Mouse (Mus musculus) liver, adult 2 months (tissue): ENCODE results near the gene Agr3.

Experiments
- CTCF ChIP-seq: fragments of 200-500 bp; IDR thresholded peaks from 2 replicates; pipeline ENCODE4 v1.5.1; 2011; ENCODE audit warnings: low read depth, low read length, control low read depth
- POLR2A ChIP-seq: fragments of 200-500 bp; IDR thresholded peaks from 2 replicates; pipeline ENCODE4 v1.6.1; 2011; ENCODE audit warnings: low read length, control low read depth; ENCODE audit not compliant: insufficient read depth; ENCODE audit errors: extremely low read depth

DNA sequence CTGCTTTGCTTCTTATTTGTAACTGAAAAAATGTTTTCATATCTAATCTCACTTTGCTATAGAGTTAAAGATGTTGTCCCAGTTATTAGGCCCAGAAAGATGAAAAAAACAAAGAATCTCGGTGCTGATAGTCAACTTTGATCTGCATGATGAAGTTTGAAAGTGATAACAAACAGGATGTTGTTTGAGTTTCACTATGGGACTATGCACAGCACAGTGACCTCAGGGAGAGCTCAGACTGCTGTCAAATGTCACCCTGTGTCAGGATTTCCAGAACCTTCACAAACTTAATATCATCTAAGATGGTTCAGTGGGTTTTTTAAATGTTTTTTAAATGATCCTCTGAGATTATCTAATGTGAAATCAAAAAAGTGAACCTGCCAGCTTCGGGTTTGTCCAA is 2.4 kb downstream of the Agr3 start:
- TF ChIP-seq POLR2A (no peak), CTCF (no peak)
